Mouse (Mus musculus) liver (tissue): ENCODE results near the gene Snd1.
"Not testable (repeated sequence)": the region's sequence is repeated elsewhere in the genome, so short reads cannot be mapped to it uniquely, and the experiment has no call there.

Experiments
- DNase-seq: peaks from one replicate; pipeline ENCODE4 v3.0.0-alpha.2; 2020; ENCODE audit warnings: mixed read lengths

Gene Snd1

DNA sequence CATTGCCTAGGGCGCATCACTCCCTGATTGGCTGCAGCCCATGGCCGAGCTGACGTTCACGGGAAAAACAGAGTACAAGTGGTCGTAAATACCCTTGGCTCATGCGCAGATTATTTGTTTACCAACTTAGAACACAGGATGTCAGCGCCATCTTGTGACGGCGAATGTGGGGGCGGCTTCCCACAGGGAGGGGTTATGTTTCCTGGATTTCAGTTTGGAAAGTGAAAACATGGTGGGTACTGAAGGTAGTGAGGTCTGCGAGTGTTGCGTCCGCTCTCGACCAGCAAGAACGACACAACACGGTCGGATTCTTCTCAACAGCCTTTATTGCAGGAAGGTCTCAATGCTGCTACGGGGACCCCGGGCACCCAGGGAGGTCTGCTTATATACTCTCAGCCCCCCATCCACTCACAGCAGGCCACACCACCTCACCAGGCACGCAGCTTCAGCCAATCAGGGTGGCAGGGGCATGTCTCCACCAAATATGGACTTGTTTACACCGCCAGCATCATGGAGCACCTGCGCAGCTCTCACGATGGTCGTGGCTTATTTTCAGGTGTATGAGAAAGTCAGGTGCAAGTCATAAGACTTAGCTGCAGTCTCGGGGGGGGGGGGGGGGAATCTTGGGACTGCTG lies 454.3 kb downstream of the Snd1 start:
- not testable (repeated sequence) for DNase-seq

- DNase-seq: no peak
These were observed 456.3 kb downstream of the Snd1 start for GRCm38 (mm10) chr6:28931234-28931633.

DNA sequence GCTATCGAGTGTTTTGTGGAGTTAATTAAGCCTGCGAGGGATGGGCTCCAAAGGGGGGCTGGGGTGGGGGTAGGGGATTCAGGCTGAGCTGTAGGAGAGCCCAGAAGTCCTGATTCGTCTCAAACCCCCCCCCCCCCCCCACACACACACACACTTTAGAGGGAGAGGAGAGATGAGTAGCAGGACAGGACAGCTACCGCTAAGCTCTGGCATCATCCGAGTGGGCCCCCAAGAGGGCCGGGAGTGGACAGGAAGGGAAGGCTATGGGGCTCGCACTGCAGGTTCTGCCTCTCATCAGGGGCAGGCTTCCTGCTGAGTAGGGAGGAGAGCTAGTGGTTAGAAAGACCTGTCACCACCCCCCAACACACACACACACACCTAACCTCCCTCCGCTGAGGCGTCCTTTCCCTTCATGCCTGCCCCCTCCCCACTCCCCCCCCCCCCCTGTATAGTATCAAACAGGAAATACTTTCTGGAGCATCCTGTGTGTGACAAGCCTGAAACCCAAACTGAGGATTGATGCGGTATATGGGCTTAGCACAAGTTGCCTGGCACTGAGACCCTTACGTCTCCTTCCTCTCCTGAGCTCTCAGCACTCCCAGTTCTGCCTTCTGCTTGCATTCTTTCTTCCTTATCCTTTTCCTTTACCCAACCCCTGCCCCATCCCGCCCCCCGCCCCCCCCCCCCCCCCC lies 456.8 kb downstream of the Snd1 start:
- DNase-seq: no peak

DNA sequence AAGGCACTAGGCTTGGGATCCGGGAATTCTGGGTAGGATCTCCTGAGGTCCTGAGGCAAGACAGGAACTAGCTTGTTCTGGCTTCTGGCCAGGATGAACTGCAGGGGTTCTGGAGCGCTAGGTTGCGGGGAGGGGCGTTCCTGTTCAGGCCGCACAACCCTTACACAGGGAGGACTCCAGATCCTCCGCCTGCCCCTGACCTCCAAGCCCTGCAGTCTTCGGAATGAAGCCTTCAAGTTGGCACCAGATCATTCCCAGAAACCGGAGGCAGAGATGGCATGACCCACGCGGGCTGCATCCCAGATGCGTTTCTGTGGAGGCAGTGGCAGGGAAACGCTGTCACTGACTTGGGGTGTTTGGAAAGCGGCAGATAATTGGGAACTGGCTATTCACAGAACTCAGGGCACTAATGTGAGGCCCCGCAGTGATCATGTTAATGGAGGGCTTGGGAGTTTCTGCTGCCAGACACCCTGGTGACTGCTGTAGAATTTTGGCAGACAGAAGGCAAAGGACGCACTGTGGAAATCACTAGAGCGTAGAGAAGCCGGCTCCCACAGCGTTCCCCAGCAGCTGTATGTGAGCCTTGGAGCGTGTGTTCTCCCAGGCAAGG lies 457.5 kb downstream of the Snd1 start:
- no peak for DNase-seq

DNA sequence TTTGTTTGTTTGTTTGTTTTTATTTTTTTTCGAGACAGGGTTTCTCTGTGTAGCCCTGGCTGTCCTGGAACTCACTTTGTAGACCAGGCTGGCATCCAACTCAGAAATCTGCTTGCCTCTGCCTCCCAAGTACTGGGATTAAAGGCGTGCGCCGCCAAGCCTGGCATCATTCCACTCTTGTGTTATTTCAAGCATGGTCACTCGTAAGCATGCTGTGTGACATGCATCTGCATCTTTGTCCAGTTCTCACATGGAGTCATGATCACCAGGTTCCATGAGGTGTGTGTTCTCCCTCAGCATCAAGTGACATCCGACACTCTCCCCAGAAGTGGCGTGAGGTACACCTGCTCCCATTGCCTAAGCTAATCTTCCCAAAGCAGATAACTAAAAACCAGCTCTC lies 460.8 kb downstream of the Snd1 start:
- no peak for DNase-seq

- DNase-seq: no peak
These were observed 472.3 kb downstream of the Snd1 start for GRCm38 (mm10) chr6:28947254-28947653.

- DNase-seq: peak; percentile 76
These were observed 474.3 kb downstream of the Snd1 start for GRCm38 (mm10) chr6:28949269-28949668.

DNA sequence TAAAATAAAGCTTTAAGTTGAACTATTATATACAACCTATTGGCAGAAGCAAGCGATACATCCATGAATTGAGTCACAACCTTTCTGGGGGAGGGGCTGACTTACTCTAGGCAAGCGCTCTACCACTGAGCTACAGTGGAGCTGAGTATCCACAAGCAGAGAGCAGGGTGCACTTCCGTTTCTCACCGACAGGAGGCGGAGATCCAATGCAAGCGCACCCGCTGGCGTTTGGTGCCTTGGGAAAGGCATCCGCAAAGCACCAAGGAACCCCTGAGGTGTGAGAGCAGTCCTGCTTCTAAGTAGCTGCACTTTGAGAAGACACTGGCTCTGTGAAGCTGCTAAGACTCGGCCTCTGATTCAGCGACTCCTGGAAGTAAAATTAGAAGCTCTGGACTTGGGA lies 480.6 kb downstream of the Snd1 start:
- DNase-seq: peak; percentile 50

- no peak for DNase-seq
These were observed 482.5 kb downstream of the Snd1 start for GRCm38 (mm10) chr6:28957486-28957885.

DNA sequence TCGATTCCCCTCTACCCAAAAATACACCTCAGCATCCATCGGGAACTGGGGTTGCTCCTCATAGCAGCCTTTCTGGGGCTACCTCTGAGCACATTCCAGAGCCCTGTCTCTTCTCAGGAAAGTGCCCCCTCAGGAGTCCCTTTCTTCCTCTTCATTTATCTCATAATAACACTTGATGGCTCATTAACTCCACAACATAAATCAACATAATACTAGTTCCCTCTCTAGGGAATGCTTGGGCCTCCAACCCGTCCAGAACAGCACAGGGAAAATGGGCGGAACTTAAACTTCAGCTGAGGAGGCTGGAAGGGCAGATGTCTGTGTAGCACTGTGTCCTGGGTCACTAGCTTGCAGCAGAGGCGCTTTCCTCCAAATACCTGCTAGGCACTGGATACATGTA lies 488.2 kb downstream of the Snd1 start:
- no peak for DNase-seq

GRCm38 (mm10) chr6:28965264-28965663 lies 490.3 kb downstream of the Snd1 start:
- DNase-seq: no peak

GRCm38 (mm10) chr6:28969615-28970014 lies 494.7 kb downstream of the Snd1 start:
- no peak for DNase-seq

DNA sequence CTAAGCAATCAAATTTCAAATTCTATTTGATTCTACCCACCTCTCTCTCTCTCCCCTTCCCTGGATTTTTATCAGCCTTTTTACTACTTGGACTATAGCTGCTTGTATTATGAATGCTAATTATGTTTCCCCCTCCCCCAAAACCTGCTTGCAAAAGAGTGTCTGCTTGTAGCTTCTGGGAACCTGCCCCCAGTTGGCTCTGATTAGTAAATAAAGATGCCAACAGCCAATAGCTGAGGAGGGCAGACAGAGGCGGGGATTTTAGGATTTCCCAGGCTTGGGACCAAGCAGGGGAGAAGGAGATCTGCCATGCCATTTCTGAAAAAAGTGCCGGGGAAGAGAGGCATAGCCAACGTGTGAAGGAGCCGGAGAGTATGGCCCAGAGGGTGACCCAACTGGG lies 495.8 kb downstream of the Snd1 start:
- no peak for DNase-seq

- no peak for DNase-seq
These were observed 499.6 kb downstream of the Snd1 start for GRCm38 (mm10) chr6:28974498-28974897.

- DNase-seq: no peak
These were observed 500.2 kb downstream of the Snd1 start for GRCm38 (mm10) chr6:28975106-28975505.

GRCm38 (mm10) chr6:28978031-28978430 lies 503.1 kb downstream of the Snd1 start:
- no peak for DNase-seq

DNA sequence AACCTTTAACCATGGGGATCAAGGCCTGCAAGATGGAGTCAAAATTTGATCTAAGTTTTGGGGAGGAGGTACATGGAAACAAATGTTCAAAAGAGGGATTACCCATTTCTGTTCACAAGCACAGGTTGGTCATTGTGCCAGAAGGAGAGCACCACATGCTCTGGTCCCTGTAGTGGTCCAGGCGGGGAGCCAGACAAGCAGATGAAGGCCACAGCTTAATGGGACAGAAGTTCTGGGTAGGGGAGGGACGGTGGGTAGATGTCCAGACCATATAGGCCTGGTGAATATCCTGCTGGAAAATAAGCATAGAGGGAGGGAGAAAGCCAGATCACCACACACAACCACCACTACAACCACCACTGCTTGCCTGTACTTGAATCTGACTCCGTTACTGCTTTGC lies 503.9 kb downstream of the Snd1 start:
- DNase-seq: no peak

DNA sequence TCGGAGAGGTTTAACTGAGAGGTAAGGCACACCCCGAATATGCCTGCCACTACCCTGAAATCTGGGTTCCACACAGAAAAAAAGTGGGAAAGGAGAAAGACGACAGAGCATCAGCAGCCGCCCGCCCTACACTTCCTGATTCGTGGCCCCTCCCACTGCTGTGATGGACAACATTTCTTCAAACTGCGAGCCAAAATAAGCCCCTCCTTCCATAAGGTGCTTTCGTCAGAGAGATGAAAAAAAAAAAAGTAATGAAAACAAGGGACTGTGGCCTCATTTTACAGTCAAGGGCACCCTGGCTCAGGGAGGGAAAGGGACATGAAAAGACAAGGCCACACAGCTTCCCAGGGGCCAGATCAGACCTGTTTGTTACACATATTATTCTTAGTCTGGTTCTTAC lies 504.6 kb downstream of the Snd1 start:
- DNase-seq: no peak

DNA sequence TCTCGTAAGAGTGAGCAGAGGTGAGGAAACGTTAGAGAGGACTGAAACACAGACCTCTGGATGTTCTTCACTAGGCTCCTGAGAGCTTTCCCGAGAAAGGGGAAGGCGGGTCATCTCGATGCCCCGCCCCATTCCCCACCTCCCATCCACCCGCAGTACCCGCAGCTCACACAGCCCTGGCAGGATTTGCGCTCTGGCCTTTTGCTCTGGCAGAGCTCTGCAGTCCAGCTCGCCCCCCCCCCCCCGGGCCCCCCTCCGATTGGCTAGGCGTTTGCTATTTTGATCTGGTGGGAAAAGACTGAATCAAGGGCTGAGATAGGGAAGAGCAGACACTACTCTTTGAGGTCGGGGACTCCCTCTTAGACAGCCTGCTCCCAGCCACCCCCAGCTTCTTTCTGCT lies 505.3 kb downstream of the Snd1 start:
- DNase-seq: no peak

DNA sequence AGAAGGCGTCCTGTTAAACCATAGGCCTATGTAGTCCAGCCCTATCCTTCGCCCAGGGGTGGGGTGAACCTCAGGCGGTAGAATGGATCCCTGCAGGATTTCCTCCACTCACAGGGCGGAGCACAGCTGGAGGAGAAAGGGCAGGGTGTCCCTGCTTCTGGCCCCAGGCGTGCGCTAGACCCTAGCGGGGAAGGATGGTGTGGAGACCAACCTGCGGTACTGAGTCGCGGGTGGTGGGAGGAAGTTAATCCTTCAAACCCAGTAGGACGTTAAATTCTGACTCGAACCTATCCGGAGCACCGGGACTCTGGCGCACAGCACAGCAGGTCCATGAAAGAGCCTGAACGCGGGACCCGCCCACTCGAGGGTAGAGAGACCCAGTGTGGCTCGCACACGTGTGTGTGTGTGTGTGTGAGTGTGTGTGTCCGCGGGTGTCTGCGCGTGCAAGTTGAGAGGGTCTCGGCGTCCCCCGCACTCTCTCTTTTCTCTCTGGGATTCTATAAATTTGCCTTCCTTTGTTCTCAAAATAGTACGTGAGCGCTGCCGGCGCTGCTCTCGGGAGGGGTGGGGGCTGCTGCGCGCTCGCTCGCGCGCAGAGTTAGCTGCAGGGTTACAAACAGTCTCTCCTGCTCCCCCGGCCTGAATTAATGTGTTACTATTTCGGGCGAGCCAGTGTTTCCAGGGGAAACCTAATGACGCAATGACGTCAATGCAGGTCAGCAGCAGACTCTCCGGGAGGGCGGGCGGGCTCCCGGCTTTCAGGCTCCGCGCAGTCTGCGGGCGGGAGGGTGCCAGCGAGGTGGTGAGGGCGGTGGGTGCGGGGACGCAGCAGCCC lies 506.0 kb downstream of the Snd1 start:
- peak; percentile 20 for DNase-seq

DNA sequence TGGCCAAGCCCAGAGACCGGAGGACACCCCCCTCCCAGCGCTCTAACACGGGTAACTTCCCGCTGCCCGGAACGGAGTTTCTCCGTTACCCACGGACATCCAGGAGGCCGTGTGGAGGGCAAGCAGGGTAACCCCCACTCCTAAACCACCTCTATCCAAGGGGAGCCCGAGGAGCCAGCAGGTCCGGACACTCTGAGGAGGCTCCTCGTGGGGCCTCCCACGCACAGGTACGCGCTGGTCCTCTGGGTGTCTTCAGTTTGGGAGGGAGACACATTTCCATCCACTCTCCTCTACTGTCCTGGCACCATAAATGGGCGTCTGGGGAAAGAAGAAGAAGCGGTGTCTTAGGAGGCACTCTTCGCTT lies 506.6 kb downstream of the Snd1 start:
- DNase-seq: no peak

DNA sequence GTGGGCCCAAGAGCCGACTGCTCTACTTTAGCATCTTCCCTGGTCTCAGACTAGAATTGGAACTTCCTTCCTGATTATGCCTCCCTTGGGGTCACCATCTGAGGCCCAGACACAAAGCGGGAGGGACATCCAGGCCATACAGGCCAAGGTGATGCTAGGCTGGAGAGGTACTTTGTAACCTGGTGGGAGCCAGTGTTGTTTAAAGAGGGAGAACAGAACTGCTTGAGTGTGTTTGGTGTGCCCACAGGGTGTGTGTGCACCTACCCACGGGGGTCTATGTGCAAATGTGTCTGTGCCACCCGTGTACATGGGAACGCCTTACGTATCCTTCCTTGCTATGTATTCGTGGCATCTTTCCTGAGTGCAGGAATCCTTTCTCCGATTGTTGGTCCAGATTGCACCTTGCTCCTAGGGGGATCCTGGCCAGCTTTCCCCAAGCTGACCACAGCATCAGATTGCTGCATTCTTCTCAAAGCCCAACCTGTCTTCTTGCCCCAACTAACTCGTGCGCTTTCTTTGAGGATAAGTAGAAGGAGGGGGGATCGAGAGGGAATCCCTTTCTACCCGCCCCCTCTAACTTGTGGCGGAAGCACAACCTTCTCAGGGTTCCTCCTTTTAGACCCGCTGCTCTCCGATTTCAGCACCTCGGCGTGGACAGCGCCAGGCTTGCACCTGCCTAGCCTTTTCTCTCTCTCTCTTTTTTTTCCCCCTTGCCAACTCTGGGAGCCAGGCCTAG lies 507.2 kb downstream of the Snd1 start:
- peak; percentile 62 for DNase-seq

GRCm38 (mm10) chr6:28982817-28983216 lies 507.9 kb downstream of the Snd1 start:
- no peak for DNase-seq
